Mouse (Mus musculus): ENCODE data around the gene Ptpn20.

GRCm38 (mm10) chr14:33632790-33633372 lies 43.9 kb downstream of the Ptpn20 start:
- TF ChIP-seq POLR2A (IDR thresholded peaks at IDR 0.05; ENCODE audit: insufficient read length, low read depth) (no peak), MYOG (IDR thresholded peaks at IDR 0.05; ENCODE audit: control insufficient read depth in 1 of 3, insufficient read depth in 1 of 3, insufficient read length in 2 of 3, low read depth in 2 of 3) (no peak), MYOD1 (IDR thresholded peaks at IDR 0.05; ENCODE audit: control insufficient read depth in 1 of 3, insufficient read length in 2 of 3, low read depth in 2 of 3) (no peak), USF1 (IDR thresholded peaks at IDR 0.05; ENCODE audit: low read depth) (no peak)
